Mouse (Mus musculus) lung, postnatal 25 days (tissue): ENCODE data around the gene H60c.
A peak's percentile ranks its signal among the peaks of the same experiment; 100 is the strongest.
"Not testable (repeated sequence)": the region's sequence is repeated elsewhere in the genome, so short reads cannot be mapped to it uniquely, and the experiment has no call there.

Source experiments
- DNase-seq: peaks from one replicate; pipeline ENCODE4 v3.0.0; 2022; ENCODE audit warnings: low spot score

Gene H60c

GRCm38 (mm10) chr10:3267671-3268070, at the start of gene H60c:
H60c (minus strand) TSS chr10:3267771.
- DNase-seq, result no peak

GRCm38 (mm10) chr10:3308821-3309206, 41.2 kb upstream of the H60c start:
- DNase-seq, result no peak

- DNase-seq, result no peak
These were observed 40.7 kb upstream of the H60c start for GRCm38 (mm10) chr10:3308180-3308820.

GRCm38 (mm10) chr10:3307752-3308151, 40.2 kb upstream of the H60c start:
- peak; percentile 17 for DNase-seq

- DNase-seq, result no peak
These were observed 26.4 kb upstream of the H60c start for GRCm38 (mm10) chr10:3293969-3294368.

- peak; percentile 32 for DNase-seq
These were observed 13.5 kb upstream of the H60c start for GRCm38 (mm10) chr10:3281047-3281446.

GRCm38 (mm10) chr10:3274065-3274464, 6.5 kb upstream of the H60c start:
- DNase-seq, result no peak

- peak; percentile 65 for DNase-seq
These were observed 3.5 kb upstream of the H60c start for GRCm38 (mm10) chr10:3271036-3271435.

GRCm38 (mm10) chr10:3266729-3267128, 842 bp downstream of the H60c start:
- no peak for DNase-seq

GRCm38 (mm10) chr10:3262784-3263183, 4.8 kb downstream of the H60c start:
- no peak for DNase-seq

- DNase-seq, result no peak
These were observed 10.2 kb downstream of the H60c start for GRCm38 (mm10) chr10:3257391-3257790.

- DNase-seq, result not testable (repeated sequence)
These were observed 29.1 kb downstream of the H60c start for GRCm38 (mm10) chr10:3238436-3238835.

GRCm38 (mm10) chr10:3236638-3237270, 30.8 kb downstream of the H60c start:
- DNase-seq, result peak; percentile 7

GRCm38 (mm10) chr10:3228447-3229195, 39.0 kb downstream of the H60c start:
- DNase-seq, result no peak
